Mouse (Mus musculus): ENCODE measurements at regions not wholly inside any gene's neighbourhood (a gene's known extent, or its start where the extent isn't known, plus 50 kb on each side); places are given as distances from the start of the nearest gene placed in this dataset.

- TF ChIP-seq POLR2A (IDR thresholded peaks at IDR 0.05; ENCODE audit: control insufficient read depth, extremely low read depth, insufficient read depth, low read length, poor library complexity) (no peak), CTCF (IDR thresholded peaks at IDR 0.05; ENCODE audit: borderline replicate concordance, control insufficient read depth, extremely low read depth, insufficient read depth, low read length, poor library complexity) (no peak)
These were observed 91.1 kb downstream of the Gm815 start for GRCm38 (mm10) chr19:26976604-26977322.

Measured in thymus, adult 2 months (tissue).